Mouse (Mus musculus): ENCODE data around the gene A730049H05Rik. TPM values are rescaled to one million over a fixed set of nuclear protein-coding genes. Genes with fewer than 3 reads are reported as not detected.

A730049H05Rik gene
- total and polyA plus RNA-seq, 2 experiments from 2014 or later, result 0.38 to 0.57 TPM

DNA sequence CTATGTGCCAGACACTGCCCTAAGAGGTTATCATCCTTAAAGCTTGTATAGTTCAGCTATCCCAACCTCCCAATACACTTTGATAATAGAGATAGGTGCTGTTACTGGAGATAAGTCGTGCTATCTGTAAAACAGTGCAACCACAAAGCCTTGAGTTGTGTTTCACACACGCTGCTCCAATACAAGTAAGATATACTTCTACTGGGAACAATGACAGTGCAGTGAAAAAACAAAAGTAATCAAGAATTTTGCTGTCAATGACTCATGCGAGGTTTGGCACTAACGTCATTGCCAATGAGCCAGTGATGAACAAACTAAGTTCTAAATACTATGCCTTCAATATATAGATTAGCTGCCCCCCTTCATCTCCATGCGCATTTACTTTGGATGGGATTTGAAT lies 10.3 kb downstream of the A730049H05Rik start:
- WGBS, result 84% methylated on average over 5 of the region's 5 CpGs
- no peak for TF ChIP-seq CTCF (IDR thresholded peaks at IDR 0.05; ENCODE audit: low read depth)
- Histone ChIP-seq H3K27me3 (ENCODE audit: insufficient read depth, low read length) (no peaks in the 10 kb centered on the region), H3K27ac (ENCODE audit: low read depth, low read length) (no peak overlapping the region), H3K9ac (no peak overlapping the region), H3K4me3 (ENCODE audit: low read depth, low read length) (no peak overlapping the region), H3K36me3 (ENCODE audit: insufficient read depth) (no peaks in the 10 kb centered on the region), H3K4me2 (ENCODE audit: low read depth) (no peak overlapping the region), H3K4me1 (ENCODE audit: insufficient read depth) (no peaks in the 10 kb centered on the region), H3K9me3 (ENCODE audit: low read length) (no peaks in the 10 kb centered on the region)
- ATAC-seq (no peak), DNase-seq (no peak)

- no peak for TF ChIP-seq CTCF (IDR thresholded peaks at IDR 0.05; ENCODE audit: low read depth)
- Histone ChIP-seq H3K9me3 (ENCODE audit: low read length) (no peaks in the 10 kb centered on the region), H3K4me3 (ENCODE audit: low read depth, low read length) (no peak overlapping the region), H3K9ac (no peak overlapping the region), H3K27me3 (ENCODE audit: insufficient read depth, low read length) (no peaks in the 10 kb centered on the region), H3K27ac (ENCODE audit: low read depth, low read length) (no peak overlapping the region), H3K36me3 (ENCODE audit: insufficient read depth) (no peaks in the 10 kb centered on the region), H3K4me1 (ENCODE audit: insufficient read depth) (no peaks in the 10 kb centered on the region), H3K4me2 (ENCODE audit: low read depth) (no peak overlapping the region)
- DNase-seq (no peak), ATAC-seq (no peak)
- 60% methylated on average over 5 of the region's 5 CpGs for WGBS
Observed at GRCm38 (mm10) chr6:92827360-92827759, 11.1 kb downstream of the A730049H05Rik start.

DNA sequence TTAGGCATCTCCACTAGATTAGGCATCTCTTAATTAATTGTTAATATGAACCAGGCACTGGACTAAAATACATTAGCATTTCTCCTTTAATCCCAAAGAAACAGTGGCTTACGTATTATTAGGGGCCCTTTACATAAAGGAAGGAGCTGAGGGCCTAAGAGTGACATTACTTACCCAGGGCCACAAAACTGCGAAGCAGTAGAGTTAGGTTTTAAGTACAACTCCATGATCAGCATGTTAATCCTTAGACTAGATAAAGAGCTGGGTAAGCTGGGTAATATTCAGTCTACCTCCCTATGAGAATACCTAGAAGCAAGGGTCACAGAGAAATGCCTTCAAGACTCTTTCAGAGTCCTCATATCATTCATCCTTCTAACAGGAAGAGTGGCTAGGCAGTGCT lies 12.9 kb downstream of the A730049H05Rik start:
- H3K4me3 ChIP-seq (ENCODE audit: low read depth, low read length), result no peak overlapping the region
- no peaks in the 10 kb centered on the region for H3K9me3 ChIP-seq (ENCODE audit: low read length)
- no peak overlapping the region for H3K9ac ChIP-seq
- DNase-seq (no peak), ATAC-seq (no peak)
- H3K27me3 ChIP-seq (ENCODE audit: insufficient read depth, low read length), result no peaks in the 10 kb centered on the region
- H3K4me1 ChIP-seq (ENCODE audit: insufficient read depth), result no peaks in the 10 kb centered on the region
- H3K36me3 ChIP-seq (ENCODE audit: insufficient read depth), result no peaks in the 10 kb centered on the region
- no peak for TF ChIP-seq CTCF (IDR thresholded peaks at IDR 0.05; ENCODE audit: low read depth)
- 89% methylated on average over 2 of the region's 2 CpGs for WGBS
- no peak overlapping the region for H3K27ac ChIP-seq (ENCODE audit: low read depth, low read length)
- H3K4me2 ChIP-seq (ENCODE audit: low read depth), result no peak overlapping the region

- no peaks in the 10 kb centered on the region for H3K36me3 ChIP-seq (ENCODE audit: insufficient read depth)
- no peak for TF ChIP-seq CTCF (IDR thresholded peaks at IDR 0.05; ENCODE audit: low read depth)
- DNase-seq (no peak), ATAC-seq (no peak)
- no peaks in the 10 kb centered on the region for H3K4me1 ChIP-seq (ENCODE audit: insufficient read depth)
- H3K9me3 ChIP-seq (ENCODE audit: low read length), result no peaks in the 10 kb centered on the region
- H3K4me3 ChIP-seq (ENCODE audit: low read depth, low read length), result no peak overlapping the region
- no peak overlapping the region for H3K27ac ChIP-seq (ENCODE audit: low read depth, low read length)
- 82% methylated on average over 2 of the region's 2 CpGs for WGBS
- no peaks in the 10 kb centered on the region for H3K27me3 ChIP-seq (ENCODE audit: insufficient read depth, low read length)
- no peak overlapping the region for H3K9ac ChIP-seq
- no peak overlapping the region for H3K4me2 ChIP-seq (ENCODE audit: low read depth)
Observed at GRCm38 (mm10) chr6:92831106-92831505, 14.8 kb downstream of the A730049H05Rik start.

GRCm38 (mm10) chr6:92842000-92842399 lies 25.7 kb downstream of the A730049H05Rik start:
- H3K27ac ChIP-seq (ENCODE audit: low read depth, low read length), result no peak overlapping the region
- no peak overlapping the region for H3K4me2 ChIP-seq (ENCODE audit: low read depth)
- DNase-seq (no peak), ATAC-seq (no peak)
- H3K9ac ChIP-seq, result no peak overlapping the region
- no peaks in the 10 kb centered on the region for H3K27me3 ChIP-seq (ENCODE audit: insufficient read depth, low read length)
- no peaks in the 10 kb centered on the region for H3K36me3 ChIP-seq (ENCODE audit: insufficient read depth)
- no peak for TF ChIP-seq CTCF (IDR thresholded peaks at IDR 0.05; ENCODE audit: low read depth)
- WGBS, result 41% methylated on average over 2 of the region's 2 CpGs
- no peak overlapping the region for H3K4me3 ChIP-seq (ENCODE audit: low read depth, low read length)
- H3K9me3 ChIP-seq (ENCODE audit: low read length), result no peaks in the 10 kb centered on the region
- no peaks in the 10 kb centered on the region for H3K4me1 ChIP-seq (ENCODE audit: insufficient read depth)

DNA sequence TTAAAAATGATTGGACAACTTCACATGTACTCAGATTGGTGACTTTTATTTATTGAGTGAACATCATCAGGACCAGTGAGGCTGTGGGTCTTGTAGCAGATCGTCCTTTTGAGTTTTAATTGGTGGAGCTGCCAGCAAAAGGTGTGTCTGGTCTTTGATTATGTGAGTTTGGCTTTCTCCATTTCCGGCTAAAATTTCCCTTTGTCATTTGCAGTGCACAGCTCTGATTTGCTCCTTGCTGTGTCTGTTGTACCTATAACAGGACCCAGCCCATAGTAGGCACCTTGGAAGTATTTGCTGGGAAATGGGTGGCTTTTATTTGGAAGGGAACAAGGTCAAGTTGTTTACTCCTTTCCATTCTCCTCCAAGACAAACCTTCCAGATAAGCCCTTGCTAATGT lies 27.2 kb downstream of the A730049H05Rik start:
- H3K4me2 ChIP-seq (ENCODE audit: low read depth), result no peak overlapping the region
- no peaks in the 10 kb centered on the region for H3K9me3 ChIP-seq (ENCODE audit: low read length)
- no peaks in the 10 kb centered on the region for H3K4me1 ChIP-seq (ENCODE audit: insufficient read depth)
- 79% methylated on average over 2 of the region's 2 CpGs for WGBS
- no peak overlapping the region for H3K4me3 ChIP-seq (ENCODE audit: low read depth, low read length)
- no peak for TF ChIP-seq CTCF (IDR thresholded peaks at IDR 0.05; ENCODE audit: low read depth)
- DNase-seq (no peak), ATAC-seq (no peak)
- H3K27me3 ChIP-seq (ENCODE audit: insufficient read depth, low read length), result no peaks in the 10 kb centered on the region
- no peaks in the 10 kb centered on the region for H3K36me3 ChIP-seq (ENCODE audit: insufficient read depth)
- no peak overlapping the region for H3K27ac ChIP-seq (ENCODE audit: low read depth, low read length)
- H3K9ac ChIP-seq, result no peak overlapping the region

- Histone ChIP-seq H3K27ac (ENCODE audit: low read depth, low read length) (no peak overlapping the region), H3K9me3 (ENCODE audit: low read length) (no peaks in the 10 kb centered on the region), H3K4me1 (ENCODE audit: insufficient read depth) (no peaks in the 10 kb centered on the region; the same call in 1 of the 2 replicates), H3K27me3 (ENCODE audit: insufficient read depth, low read length) (no peaks in the 10 kb centered on the region), H3K9ac (no peak overlapping the region), H3K4me2 (ENCODE audit: low read depth) (no peak overlapping the region), H3K36me3 (ENCODE audit: insufficient read depth) (no peaks in the 10 kb centered on the region), H3K4me3 (ENCODE audit: low read depth, low read length) (no peak overlapping the region)
- DNase-seq, result no peak
- no peak for TF ChIP-seq CTCF (IDR thresholded peaks at IDR 0.05; ENCODE audit: low read depth)
- ATAC-seq, result no peak
- 85% methylated on average over 8 of the region's 8 CpGs for WGBS
Observed at GRCm38 (mm10) chr6:92845898-92846297, 29.6 kb downstream of the A730049H05Rik start.

DNA sequence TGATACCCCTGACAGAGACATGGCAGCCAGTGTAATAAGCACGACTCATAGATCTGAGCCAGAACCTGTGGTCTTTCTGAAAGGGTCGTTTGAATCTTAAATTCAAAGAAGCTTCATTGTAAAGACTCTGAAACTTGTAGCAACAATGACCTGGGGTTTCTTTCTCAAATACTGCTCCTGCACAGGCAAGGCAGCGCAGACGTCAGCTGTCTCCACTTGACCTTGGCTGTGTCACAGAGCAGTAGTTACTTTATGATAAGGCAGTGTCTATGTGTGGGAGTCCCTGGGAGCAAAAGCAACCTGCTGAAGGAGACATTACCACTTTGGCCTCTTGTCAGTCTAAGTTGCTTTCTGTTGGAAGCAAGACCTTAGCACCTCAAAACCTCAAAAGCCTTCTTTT lies 30.3 kb downstream of the A730049H05Rik start:
- DNase-seq, result no peak
- TF ChIP-seq CTCF (IDR thresholded peaks at IDR 0.05; ENCODE audit: low read depth), result no peak
- H3K36me3 ChIP-seq (ENCODE audit: insufficient read depth), result no peaks in the 10 kb centered on the region
- no peaks in the 10 kb centered on the region for H3K27me3 ChIP-seq (ENCODE audit: insufficient read depth, low read length)
- H3K27ac ChIP-seq (ENCODE audit: low read depth, low read length), result no peak overlapping the region
- H3K4me3 ChIP-seq (ENCODE audit: low read depth, low read length), result no peak overlapping the region
- no peak overlapping the region for H3K9ac ChIP-seq
- no peak for ATAC-seq
- no peaks in the 10 kb centered on the region; the same call in 1 of the 2 replicates for H3K4me1 ChIP-seq (ENCODE audit: insufficient read depth)
- no peak overlapping the region for H3K4me2 ChIP-seq (ENCODE audit: low read depth)
- H3K9me3 ChIP-seq (ENCODE audit: low read length), result no peaks in the 10 kb centered on the region
- WGBS, result 39% methylated on average over 4 of the region's 4 CpGs

Data from forebrain, postnatal 0 days (tissue).